20 mouse cellular contexts compared by ENCODE assay signal in the genomic region with DNA sequence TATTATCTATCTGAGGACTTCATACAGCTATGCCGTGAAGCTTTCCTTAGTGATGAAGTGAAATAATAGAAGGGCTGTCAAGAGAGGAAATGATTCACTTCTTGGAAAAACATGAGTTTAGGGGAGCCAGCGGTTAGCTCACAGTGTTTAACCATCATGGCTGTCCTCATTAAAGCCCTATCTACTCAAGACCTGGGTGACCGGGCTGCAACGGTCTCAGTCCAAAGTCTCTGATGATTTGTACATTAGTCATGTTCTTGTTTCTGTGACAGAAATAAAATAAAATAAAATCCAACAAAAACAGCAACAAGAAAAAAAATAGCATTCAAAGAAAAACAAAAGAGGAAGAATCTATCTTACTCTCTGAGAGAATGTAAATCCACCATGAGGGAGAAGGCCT.
DNase-seq lines count a peak whose midpoint lies in the region; ATAC-seq and TF ChIP-seq lines count a peak whose summit lies in the region.
"Had no signal": no experiment of that assay in that cellular context is flagged by ENCODE, and none has a peak within 500 bp of the region (broad histone marks: within the 10 kb centered on the region; RNA-seq: fewer than 3 reads in every experiment).

No protein-coding gene starts in this region.

- no peak overlapping the region for H3K9ac ChIP-seq in heart, embryonic 12.5 days
- no peak overlapping the region for H3K9ac ChIP-seq in intestine, embryonic 15.5 days
- H3K9ac ChIP-seq: embryonic facial prominence, embryonic 12.5 days; forebrain, embryonic 12.5 days; heart, embryonic 13.5 days; hindbrain, embryonic 15.5 days had no signal

- no peak overlapping the region for H3K27ac ChIP-seq in heart, embryonic 12.5 days (ENCODE audit: poor library complexity, severe bottlenecking)
- H3K27ac ChIP-seq in forebrain, embryonic 10.5 days = no peak overlapping the region
- no peak overlapping the region for H3K27ac ChIP-seq in intestine, embryonic 15.5 days
- H3K27ac ChIP-seq: embryonic facial prominence, embryonic 12.5 days; forebrain, embryonic 12.5 days; heart, embryonic 13.5 days; hindbrain, embryonic 15.5 days had no signal

- no peak overlapping the region for H3ac ChIP-seq in C2C12 (ENCODE audit: control insufficient read depth, insufficient read length, low read depth)

- no peaks in the 10 kb centered on the region for H3K9me3 ChIP-seq in heart, embryonic 12.5 days (replicated peaks)
- no peaks in the 10 kb centered on the region for H3K9me3 ChIP-seq in forebrain, embryonic 10.5 days
- H3K9me3 ChIP-seq in intestine, embryonic 15.5 days = no peaks in the 10 kb centered on the region
- H3K9me3 ChIP-seq: embryonic facial prominence, embryonic 12.5 days; forebrain, embryonic 12.5 days; heart, embryonic 13.5 days; hindbrain, embryonic 15.5 days had no signal

- DNase-seq in heart, adult 9 months (ENCODE audit: low spot score in 2 of 2) = peak; percentile 44 to 55
- peak; percentile 12 to 22 for DNase-seq in heart, postnatal 10 days
- peak; percentile 11 for DNase-seq in skeletal muscle tissue, adult 2 months (ENCODE audit: low read depth, low spot score)
- DNase-seq in forebrain, embryonic 10.5 days (ENCODE audit: extremely low spot score, low spot score) = no peak
- DNase-seq: adrenal gland, postnatal 14 days; cerebellum, adult 11-12 months; cerebellum, adult 9-10 months; cerebellum, postnatal 25 days; gastrocnemius, postnatal 10 days; kidney, adult 8-10 months had no signal

- no peaks in the 10 kb centered on the region for H3K79me3 ChIP-seq in C2C12 (ENCODE audit: low read depth)

- H3K4me2 ChIP-seq in heart, embryonic 12.5 days = no peak overlapping the region
- no peak overlapping the region for H3K4me2 ChIP-seq in intestine, embryonic 15.5 days (replicated peaks)
- H3K4me2 ChIP-seq: embryonic facial prominence, embryonic 12.5 days; forebrain, embryonic 12.5 days; heart, embryonic 13.5 days; hindbrain, embryonic 15.5 days had no signal

- no peaks in the 10 kb centered on the region for H3K27me3 ChIP-seq in heart, embryonic 12.5 days (replicated peaks)
- no peaks in the 10 kb centered on the region for H3K27me3 ChIP-seq in C2C12 (ENCODE audit: control insufficient read depth, insufficient read depth, insufficient read length)
- no peaks in the 10 kb centered on the region for H3K27me3 ChIP-seq in forebrain, embryonic 10.5 days (ENCODE audit: poor library complexity, severe bottlenecking)
- H3K27me3 ChIP-seq in intestine, embryonic 15.5 days (replicated peaks) = no peaks in the 10 kb centered on the region
- H3K27me3 ChIP-seq: CH12.LX; embryonic facial prominence, embryonic 12.5 days; forebrain, embryonic 12.5 days; heart, embryonic 13.5 days; hindbrain, embryonic 15.5 days had no signal

- TF ChIP-seq CTCF in C2C12 (IDR thresholded peaks at IDR 0.05; ENCODE audit: control insufficient read depth, insufficient read depth, insufficient read length) = no peak

- no peak for ATAC-seq in heart, embryonic 12.5 days (ENCODE audit: insufficient number of reproducible peaks, low FRiP score)
- ATAC-seq in intestine, embryonic 15.5 days = no peak
- ATAC-seq: forebrain, embryonic 16.5 days; intestine, postnatal 0 days had no signal

- intact Hi-C loops in heart, postnatal 10 days (cut with DNase I) = no loop called here

- no peak overlapping the region for H3K4me3 ChIP-seq in heart, embryonic 12.5 days
- no peak overlapping the region for H3K4me3 ChIP-seq in C2C12 (ENCODE audit: insufficient read depth, poor library complexity, severe bottlenecking)
- H3K4me3 ChIP-seq in forebrain, embryonic 10.5 days = no peak overlapping the region
- H3K4me3 ChIP-seq in intestine, embryonic 15.5 days (replicated peaks) = no peak overlapping the region
- H3K4me3 ChIP-seq: embryonic facial prominence, embryonic 12.5 days; forebrain, embryonic 12.5 days; heart, embryonic 13.5 days; hindbrain, embryonic 15.5 days had no signal

- no peaks in the 10 kb centered on the region for H3K36me3 ChIP-seq in heart, embryonic 12.5 days
- H3K36me3 ChIP-seq in C2C12 (ENCODE audit: control insufficient read depth, insufficient read depth) = no peaks in the 10 kb centered on the region
- H3K36me3 ChIP-seq in forebrain, embryonic 10.5 days (replicated peaks) = no peaks in the 10 kb centered on the region
- H3K36me3 ChIP-seq in intestine, embryonic 15.5 days = no peaks in the 10 kb centered on the region
- H3K36me3 ChIP-seq: embryonic facial prominence, embryonic 12.5 days; forebrain, embryonic 12.5 days; heart, embryonic 13.5 days; hindbrain, embryonic 15.5 days had no signal

- H3K4me1 ChIP-seq in heart, embryonic 12.5 days (replicated peaks) = no peaks in the 10 kb centered on the region
- H3K4me1 ChIP-seq in forebrain, embryonic 10.5 days = no peaks in the 10 kb centered on the region
- no peaks in the 10 kb centered on the region for H3K4me1 ChIP-seq in intestine, embryonic 15.5 days (replicated peaks)
- H3K4me1 ChIP-seq: embryonic facial prominence, embryonic 12.5 days; forebrain, embryonic 12.5 days; heart, embryonic 13.5 days; hindbrain, embryonic 15.5 days had no signal

- no peaks in the 10 kb centered on the region for H3K79me2 ChIP-seq in C2C12 (ENCODE audit: control insufficient read depth, insufficient read depth)

- 57% methylated on average over 4 of the region's 4 CpGs for WGBS in heart, embryonic 12.5 days
- WGBS in forebrain, embryonic 10.5 days = 93% methylated on average over 4 of the region's 4 CpGs
- WGBS in intestine, embryonic 15.5 days = 77% methylated on average over 4 of the region's 4 CpGs

TF ChIP-seq in C2C12, 6 proteins besides CTCF, POLR2A, EP300 and RAD21:
- TF ChIP-seq MYOG (IDR thresholded peaks at IDR 0.05; ENCODE audit: control insufficient read depth, extremely low read depth, insufficient read length) (no peak), CEBPB (IDR thresholded peaks at IDR 0.05; ENCODE audit: low read depth) (no peak), FOSL1 (IDR thresholded peaks at IDR 0.05; ENCODE audit: insufficient read depth, low read length, poor library complexity, severe bottlenecking) (peak; percentile 80), USF1 (IDR thresholded peaks at IDR 0.05; ENCODE audit: low read depth) (no peak), MYOD1 (IDR thresholded peaks at IDR 0.05; ENCODE audit: control insufficient read depth, insufficient read length, low read depth) (no peak), MAX (IDR thresholded peaks at IDR 0.05) (peak; percentile 11)
TF ChIP-seq in C2C12: peak in this region for 2.
